Mouse (Mus musculus) embryonic facial prominence, embryonic 11.5 days (tissue): ENCODE data around the gene Plekhh2. TPM values are rescaled to one million over a fixed set of nuclear protein-coding genes. Genes with fewer than 3 reads are reported as not detected.

Experiments used
- ATAC-seq: fragments of 200-750 bp; cut with Nextera tagmentation; replicated peaks from 2 replicates; pipeline ENCODE4 v1.8.0; 2017; ENCODE audit warnings: low read depth; ENCODE audit not compliant: insufficient number of reproducible peaks, low FRiP score, low TSS enrichment
- DNase-seq: peaks from one replicate; pipeline ENCODE4 v3.0.0-alpha.2; 2015; ENCODE audit warnings: low spot score
- H3K27ac ChIP-seq: fragments of 300-500 bp; sonication (generic); replicated peaks from 2 replicates; pipeline ENCODE4 v1.5.1; 2014; ENCODE audit warnings: mild to moderate bottlenecking, low read depth, low read length, control low read depth
- H3K27me3 ChIP-seq: fragments of 300-500 bp; sonication (generic); 2 replicates; pipeline ENCODE4 v1.6.1; 2014; ENCODE audit warnings: mild to moderate bottlenecking, low read length, moderate library complexity, mixed read lengths; ENCODE audit not compliant: control insufficient read depth, insufficient read depth
- H3K36me3 ChIP-seq: fragments of 300-500 bp; sonication (generic); replicated peaks from 2 replicates; pipeline ENCODE4 v1.6.1; 2014; ENCODE audit warnings: low read depth, mild to moderate bottlenecking, low read length, moderate library complexity, mixed read lengths; ENCODE audit not compliant: control insufficient read depth, insufficient read depth
- H3K4me1 ChIP-seq: fragments of 300-500 bp; sonication (generic); 2 replicates; pipeline ENCODE4 v1.6.1; 2014; ENCODE audit warnings: low read length, mixed read lengths; ENCODE audit not compliant: control insufficient read depth, insufficient read depth
- H3K4me2 ChIP-seq: fragments of 300-500 bp; sonication (generic); 2 replicates; pipeline ENCODE4 v1.6.1; 2014; ENCODE audit warnings: low read depth, mild to moderate bottlenecking, control low read depth, low read length, moderate library complexity
- H3K4me3 ChIP-seq: fragments of 300-500 bp; sonication (generic); 2 replicates; pipeline ENCODE4 v1.5.1; 2014; ENCODE audit warnings: low read depth, low read length, control low read depth
- H3K9ac ChIP-seq: fragments of 300-500 bp; sonication (generic); replicated peaks from 2 replicates; pipeline ENCODE4 v1.6.1; 2014; ENCODE audit warnings: mild to moderate bottlenecking, control low read depth, low read length
- H3K9me3 ChIP-seq: fragments of 300-500 bp; sonication (generic); replicated peaks from 2 replicates; pipeline ENCODE4 v1.6.1; 2016; ENCODE audit warnings: mild to moderate bottlenecking, low read length, inconsistent platforms, mixed read lengths; ENCODE audit not compliant: control insufficient read depth
- WGBS: fragments of 180-500 bp; shearing (Covaris S2); extraction: QIAGEN DNeasy Blood & Tissue Kit; methylation state at CpG from one replicate; pipeline ENCODE4 v1.1.7; 2014; 5-methylcytosine and 5-hydroxymethylcytosine counted together
- polyA plus RNA-seq: library from polyadenylated mRNA; unstranded; fragments of >200 nt; fragmentation: Nextera tagmentation; extraction: Ambion mirVana; gene quantifications from 2 replicates; pipeline ENCODE4 v1.2.1, GENCODE M21; 2014

Gene Plekhh2
- polyA plus RNA-seq, 1 experiment from 2014 or later, result 5.1 TPM

- Histone ChIP-seq H3K4me2 (no peak overlapping the region), H3K36me3 (no peaks in the 10 kb centered on the region), H3K9ac (no peak overlapping the region), H3K4me1 (peaks cover 4% of the 10 kb centered on the region), H3K27me3 (no peaks in the 10 kb centered on the region), H3K9me3 (no peaks in the 10 kb centered on the region), H3K27ac (no peak overlapping the region), H3K4me3 (no peak overlapping the region)
- WGBS, result 42% methylated on average over 8 of the region's 8 CpGs
- DNase-seq (no peak), ATAC-seq (no peak)
These were observed 69.1 kb downstream of the Plekhh2 start for GRCm38 (mm10) chr17:84580821-84581220.

GRCm38 (mm10) chr17:84581740-84582414, 70.2 kb downstream of the Plekhh2 start:
- Histone ChIP-seq H3K36me3 (no peaks in the 10 kb centered on the region), H3K4me3 (no peak overlapping the region), H3K9me3 (no peaks in the 10 kb centered on the region), H3K9ac (no peak overlapping the region), H3K27me3 (no peaks in the 10 kb centered on the region), H3K4me1 (peaks cover 4% of the 10 kb centered on the region), H3K27ac (no peak overlapping the region), H3K4me2 (no peak overlapping the region)
- 68% methylated on average over 8 of the region's 8 CpGs for WGBS
- DNase-seq (no peak), ATAC-seq (no peak)

- DNase-seq, result no peak
- Histone ChIP-seq H3K9ac (no peak overlapping the region), H3K9me3 (no peaks in the 10 kb centered on the region), H3K4me1 (peaks cover 4% of the 10 kb centered on the region), H3K27me3 (no peaks in the 10 kb centered on the region), H3K36me3 (no peaks in the 10 kb centered on the region), H3K4me2 (no peak overlapping the region), H3K27ac (no peak overlapping the region), H3K4me3 (no peak overlapping the region)
- WGBS, result 52% methylated on average over 9 of the region's 9 CpGs
- no peak for ATAC-seq
These were observed 72.4 kb downstream of the Plekhh2 start for GRCm38 (mm10) chr17:84584107-84584506.

GRCm38 (mm10) chr17:84585104-84585503, 73.4 kb downstream of the Plekhh2 start:
- H3K4me1 ChIP-seq, result peaks cover 4% of the 10 kb centered on the region
- H3K9me3 ChIP-seq, result no peaks in the 10 kb centered on the region
- DNase-seq, result no peak
- H3K9ac ChIP-seq, result no peak overlapping the region
- H3K4me3 ChIP-seq, result no peak overlapping the region
- 81% methylated on average over 8 of the region's 8 CpGs for WGBS
- H3K27ac ChIP-seq, result no peak overlapping the region
- H3K36me3 ChIP-seq, result no peaks in the 10 kb centered on the region
- no peaks in the 10 kb centered on the region for H3K27me3 ChIP-seq
- ATAC-seq, result no peak
- H3K4me2 ChIP-seq, result no peak overlapping the region

- no peaks in the 10 kb centered on the region; the same call in none of the 2 replicates for H3K36me3 ChIP-seq
- H3K9me3 ChIP-seq, result no peaks in the 10 kb centered on the region
- no peaks in the 10 kb centered on the region for H3K4me1 ChIP-seq
- ATAC-seq (no peak), DNase-seq (no peak)
- H3K27ac ChIP-seq, result no peak overlapping the region
- no peak overlapping the region for H3K4me3 ChIP-seq
- no peaks in the 10 kb centered on the region for H3K27me3 ChIP-seq
- 93% methylated on average over 7 of the region's 7 CpGs for WGBS
- H3K9ac ChIP-seq, result no peak overlapping the region
- H3K4me2 ChIP-seq, result no peak overlapping the region
These were observed 78.4 kb downstream of the Plekhh2 start for GRCm38 (mm10) chr17:84590065-84590464.

GRCm38 (mm10) chr17:84591431-84592150, 79.9 kb downstream of the Plekhh2 start:
- Histone ChIP-seq H3K4me1 (no peaks in the 10 kb centered on the region; the same call in 1 of the 2 replicates), H3K27me3 (no peaks in the 10 kb centered on the region), H3K27ac (no peak overlapping the region), H3K9ac (no peak overlapping the region), H3K9me3 (no peaks in the 10 kb centered on the region), H3K4me3 (no peak overlapping the region), H3K36me3 (no peaks in the 10 kb centered on the region; the same call in none of the 2 replicates), H3K4me2 (no peak overlapping the region)
- no peak for ATAC-seq
- DNase-seq, result no peak
- 92% methylated on average over 16 of the region's 16 CpGs for WGBS

GRCm38 (mm10) chr17:84596015-84596441, 84.3 kb downstream of the Plekhh2 start:
- Histone ChIP-seq H3K27me3 (no peaks in the 10 kb centered on the region), H3K9ac (no peak overlapping the region), H3K4me2 (no peak overlapping the region), H3K4me3 (no peak overlapping the region), H3K4me1 (no peaks in the 10 kb centered on the region; the same call in 1 of the 2 replicates), H3K9me3 (no peaks in the 10 kb centered on the region), H3K36me3 (no peaks in the 10 kb centered on the region; the same call in none of the 2 replicates), H3K27ac (no peak overlapping the region)
- ATAC-seq (no peak), DNase-seq (no peak)
- WGBS, result 52% methylated on average over 10 of the region's 10 CpGs

GRCm38 (mm10) chr17:84596501-84596900, 84.8 kb downstream of the Plekhh2 start:
- H3K4me3 ChIP-seq, result no peak overlapping the region
- H3K4me1 ChIP-seq, result no peaks in the 10 kb centered on the region; the same call in 1 of the 2 replicates
- no peaks in the 10 kb centered on the region for H3K9me3 ChIP-seq
- H3K9ac ChIP-seq, result no peak overlapping the region
- 54% methylated on average over 7 of the region's 7 CpGs for WGBS
- no peaks in the 10 kb centered on the region; the same call in none of the 2 replicates for H3K36me3 ChIP-seq
- no peak overlapping the region for H3K4me2 ChIP-seq
- no peak for ATAC-seq
- DNase-seq, result no peak
- no peaks in the 10 kb centered on the region for H3K27me3 ChIP-seq
- no peak overlapping the region for H3K27ac ChIP-seq
